Mouse (Mus musculus) intestine, postnatal 0 days (tissue): ENCODE measurements around the gene Olfr441. TPM values are rescaled to one million over a fixed set of nuclear protein-coding genes. Genes with fewer than 3 reads are reported as not detected.
"Not testable (repeated sequence)": the region's sequence is repeated elsewhere in the genome, so short reads cannot be mapped to it uniquely, and the experiment has no call there.

Source experiments
- ATAC-seq: fragments of 200-750 bp; cut with Nextera tagmentation; 2 replicates; pipeline ENCODE4 v1.8.0; 2017; ENCODE audit warnings: mild to moderate bottlenecking, moderate TSS enrichment, moderate library complexity
- H3K27ac ChIP-seq: fragments of 300-500 bp; sonication (generic); 2 replicates; pipeline ENCODE4 v1.5.1; 2014; ENCODE audit warnings: mild to moderate bottlenecking, low read depth, low read length, moderate library complexity
- H3K27me3 ChIP-seq: fragments of 300-500 bp; sonication (generic); replicated peaks from 2 replicates; pipeline ENCODE4 v1.6.1; 2014; ENCODE audit warnings: low read length, mixed read lengths; ENCODE audit not compliant: control insufficient read depth, insufficient read depth
- H3K36me3 ChIP-seq: fragments of 300-500 bp; sonication (generic); 2 replicates; pipeline ENCODE4 v1.6.1; 2014; ENCODE audit warnings: mild to moderate bottlenecking, moderate library complexity; ENCODE audit not compliant: control insufficient read depth, insufficient read depth
- H3K4me1 ChIP-seq: fragments of 300-500 bp; sonication (generic); replicated peaks from 2 replicates; pipeline ENCODE4 v1.6.1; 2014; ENCODE audit warnings: antibody characterized with exemption, low read length, mixed read lengths; ENCODE audit not compliant: control insufficient read depth, insufficient read depth
- H3K4me2 ChIP-seq: fragments of 300-500 bp; sonication (generic); replicated peaks from 2 replicates; pipeline ENCODE4 v1.6.1; 2014; ENCODE audit warnings: low read depth, mild to moderate bottlenecking, moderate library complexity
- H3K4me3 ChIP-seq: fragments of 300-500 bp; sonication (generic); 2 replicates; pipeline ENCODE4 v1.5.1; 2014; ENCODE audit warnings: low read depth, low read length
- H3K9ac ChIP-seq: fragments of 300-500 bp; sonication (generic); 2 replicates; pipeline ENCODE4 v1.6.1; 2014; ENCODE audit warnings: mild to moderate bottlenecking, low read depth, low read length
- H3K9me3 ChIP-seq: fragments of 300-500 bp; sonication (generic); 2 replicates; pipeline ENCODE4 v1.6.1; 2016; ENCODE audit warnings: mixed run types; ENCODE audit not compliant: control insufficient read depth
- CTCF ChIP-seq: sonication (generic); IDR thresholded peaks from 2 replicates; pipeline ENCODE4 v1.5.1; 2016; ENCODE audit warnings: low read depth, mild to moderate bottlenecking, control low read depth, antibody characterized with exemption, moderate library complexity
- WGBS: fragments of 180-500 bp; shearing (Covaris S2); extraction: QIAGEN DNeasy Blood & Tissue Kit; methylation state at CpG from one replicate; pipeline ENCODE4 v1.1.7; 2014; 5-methylcytosine and 5-hydroxymethylcytosine counted together
- polyA plus RNA-seq: library from polyadenylated mRNA; unstranded; fragments of >200 nt; fragmentation: Nextera tagmentation; extraction: Ambion mirVana; gene quantifications from 2 replicates; pipeline ENCODE4 v1.2.1, GENCODE M21; 2015

Olfr441 gene
- not detected in 2 replicates for polyA plus RNA-seq

GRCm38 (mm10) chr6:43106069-43106468 is at the start of gene Olfr441:
Olfr441 (plus strand) TSS chr6:43106369.
- H3K4me1 ChIP-seq, H3K9ac ChIP-seq, H3K27me3 ChIP-seq, H3K9me3 ChIP-seq, H3K36me3 ChIP-seq, H3K27ac ChIP-seq, ATAC-seq, H3K4me2 ChIP-seq, H3K4me3 ChIP-seq: not testable (repeated sequence)
- WGBS: 72% methylated on average over 1 of the region's 1 CpGs

- no peaks in the 10 kb centered on the region for H3K27me3 ChIP-seq
- H3K4me3 ChIP-seq: no peak overlapping the region
- no peak overlapping the region for H3K4me2 ChIP-seq
- TF ChIP-seq CTCF: peak; percentile 66
- H3K9me3 ChIP-seq: no peaks in the 10 kb centered on the region
- no peak for ATAC-seq
- WGBS: 2% methylated on average over 2 of the region's 2 CpGs
- H3K36me3 ChIP-seq: no peaks in the 10 kb centered on the region
- no peaks in the 10 kb centered on the region for H3K4me1 ChIP-seq
- no peak overlapping the region for H3K27ac ChIP-seq
- no peak overlapping the region for H3K9ac ChIP-seq
Observed at GRCm38 (mm10) chr6:43078750-43079149, 27.4 kb upstream of the Olfr441 start.

DNA sequence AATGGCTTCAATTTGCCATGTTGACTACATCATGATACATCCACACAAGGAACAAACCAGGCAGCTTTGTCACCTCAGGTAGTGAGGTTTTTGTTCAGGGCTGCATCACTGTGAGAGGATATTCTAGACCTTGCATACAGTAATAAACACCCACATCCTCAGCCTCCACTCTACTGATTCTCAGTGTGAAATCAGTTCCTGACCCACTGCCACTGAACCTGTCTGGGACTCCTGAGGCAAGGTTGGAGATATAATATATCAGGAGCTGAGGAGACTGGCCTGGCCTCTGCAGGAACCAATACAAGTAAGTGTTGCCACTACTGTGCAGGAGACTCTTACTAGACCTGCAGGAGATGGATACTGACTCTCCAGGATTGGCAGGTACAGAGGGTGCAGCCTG is 24.8 kb upstream of the Olfr441 start:
- H3K36me3 ChIP-seq, H3K27me3 ChIP-seq: not testable (repeated sequence)

GRCm38 (mm10) chr6:43146267-43146666 is 40.1 kb downstream of the Olfr441 start, which contains the start of gene Olfr237-ps1:
Olfr237-ps1 (plus strand) TSS chr6:43146567.
- not testable (repeated sequence) for ATAC-seq, H3K4me2 ChIP-seq, H3K9me3 ChIP-seq, H3K27ac ChIP-seq, H3K27me3 ChIP-seq, H3K36me3 ChIP-seq, H3K4me1 ChIP-seq, H3K4me3 ChIP-seq, H3K9ac ChIP-seq
- 84% methylated on average over 2 of the region's 2 CpGs for WGBS

More for the DNA sequence above, 24.8 kb upstream of the Olfr441 start:
- not testable (repeated sequence) for H3K27ac ChIP-seq, H3K4me1 ChIP-seq, H3K4me3 ChIP-seq, H3K9me3 ChIP-seq, ATAC-seq, H3K4me2 ChIP-seq, H3K9ac ChIP-seq

- no peaks in the 10 kb centered on the region for H3K9me3 ChIP-seq
- no peak for TF ChIP-seq CTCF
- no peaks in the 10 kb centered on the region for H3K36me3 ChIP-seq
- H3K9ac ChIP-seq: no peak overlapping the region
- H3K4me2 ChIP-seq: no peak overlapping the region
- no peak for ATAC-seq
- 66% methylated on average over 1 of the region's 1 CpGs for WGBS
- no peak overlapping the region for H3K4me3 ChIP-seq
- H3K27ac ChIP-seq: no peak overlapping the region
- no peaks in the 10 kb centered on the region for H3K27me3 ChIP-seq
- H3K4me1 ChIP-seq: no peaks in the 10 kb centered on the region
Observed at GRCm38 (mm10) chr6:43159502-43159901, 53.3 kb downstream of the Olfr441 start.

GRCm38 (mm10) chr6:43162982-43163381 is 56.8 kb downstream of the Olfr441 start, which contains the start of gene Olfr437:
Olfr437 (plus strand) TSS chr6:43163282.
- 69% methylated on average over 3 of the region's 3 CpGs for WGBS

DNA sequence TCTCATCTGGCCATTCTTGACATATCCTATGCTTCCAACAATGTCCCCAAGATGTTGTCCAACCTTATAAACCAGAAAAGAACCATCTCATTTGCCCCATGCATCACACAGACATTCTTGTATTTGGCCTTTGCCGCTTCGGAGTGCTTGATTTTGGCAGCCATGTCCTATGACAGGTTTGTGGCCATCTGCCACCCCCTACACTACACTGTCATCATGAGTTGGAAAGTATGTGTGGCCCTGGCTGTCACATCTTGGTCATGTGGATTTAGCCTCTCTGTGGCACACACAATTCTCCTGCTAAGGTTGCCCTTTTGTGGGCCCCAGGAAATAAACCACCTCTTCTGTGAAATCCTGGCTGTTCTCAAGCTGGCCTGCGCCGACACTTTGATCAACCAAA is 61.1 kb downstream of the Olfr441 start:
- Histone ChIP-seq H3K4me1 (no peaks in the 10 kb centered on the region), H3K9me3 (no peaks in the 10 kb centered on the region), H3K4me3 (no peak overlapping the region), H3K27ac (no peak overlapping the region), H3K36me3 (no peaks in the 10 kb centered on the region), H3K9ac (no peak overlapping the region), H3K4me2 (no peak overlapping the region), H3K27me3 (no peaks in the 10 kb centered on the region)
- ATAC-seq: no peak
- TF ChIP-seq CTCF: no peak
- WGBS: 92% methylated on average over 4 of the region's 4 CpGs

More at GRCm38 (mm10) chr6:43162982-43163381, 56.8 kb downstream of the Olfr441 start, which contains the start of gene Olfr437:
- no peaks in the 10 kb centered on the region for H3K27me3 ChIP-seq
- H3K36me3 ChIP-seq: no peaks in the 10 kb centered on the region
- no peaks in the 10 kb centered on the region for H3K4me1 ChIP-seq
- H3K9me3 ChIP-seq: no peaks in the 10 kb centered on the region
- no peak for ATAC-seq
- no peak within 1 kb of the TSS for H3K27ac ChIP-seq
- H3K9ac ChIP-seq: no peak within 1 kb of the TSS
- H3K4me2 ChIP-seq: no peak within 1 kb of the TSS
- no peak within 1 kb of the TSS for H3K4me3 ChIP-seq
- TF ChIP-seq CTCF: no peak

Other genes starting within 250 kb of the Olfr441 start
- gene Olfr448, start 215.9 kb upstream of the Olfr441 start, polyA plus RNA-seq: not detected in 2 replicates
- gene Olfr447, start 197.5 kb upstream of the Olfr441 start, polyA plus RNA-seq: not detected in 2 replicates
- not detected in 2 replicates for gene Olfr446, start 185.0 kb upstream of the Olfr441 start, polyA plus RNA-seq
- gene Olfr444, start 157.3 kb upstream of the Olfr441 start, polyA plus RNA-seq: not detected in 2 replicates
- gene Olfr237-ps1, start 40.2 kb downstream of the Olfr441 start, polyA plus RNA-seq: not detected in 2 replicates
- gene Olfr437, start 56.9 kb downstream of the Olfr441 start, polyA plus RNA-seq: not detected in 2 replicates
- not detected in 2 replicates for gene Olfr13, start 65.8 kb downstream of the Olfr441 start, polyA plus RNA-seq
- not detected in 2 replicates for gene Olfr435, start 90.8 kb downstream of the Olfr441 start, polyA plus RNA-seq
- gene Olfr434, start 106.7 kb downstream of the Olfr441 start, polyA plus RNA-seq: not detected in 2 replicates
- gene Olfr47, start 125.2 kb downstream of the Olfr441 start, polyA plus RNA-seq: not detected in 2 replicates
- 20.4 and 23.2 TPM in 2 replicates for gene Arhgef5, start 159.2 kb downstream of the Olfr441 start, polyA plus RNA-seq
- not detected in 2 replicates for gene Nobox, start 203.2 kb downstream of the Olfr441 start, polyA plus RNA-seq